Comparison of ENCODE assay signal across 12 mouse cellular contexts in genomic region chr4:64897935-64898334, GRCm38 (mm10).
"Had no signal": no experiment of that assay in that cellular context is flagged by ENCODE, and none has a peak within 500 bp of the region (broad histone marks: within the 10 kb centered on the region; RNA-seq: fewer than 3 reads in every experiment).

No protein-coding gene starts in this region.

- H3K36me3 ChIP-seq: kidney, embryonic 15.5 days; midbrain, embryonic 10.5 days; neural tube, embryonic 12.5 days; stomach, embryonic 15.5 days had no signal

- H3K4me3 ChIP-seq: kidney, embryonic 15.5 days; left cerebral cortex, adult 2 months; midbrain, embryonic 10.5 days; neural tube, embryonic 12.5 days; stomach, embryonic 15.5 days had no signal

- H3K27me3 ChIP-seq: kidney, embryonic 15.5 days; neural tube, embryonic 12.5 days; stomach, embryonic 15.5 days had no signal

- H3K4me2 ChIP-seq: kidney, embryonic 15.5 days; neural tube, embryonic 12.5 days; stomach, embryonic 15.5 days had no signal

- DNase-seq: kidney, adult 2 months; kidney, postnatal 14 days; lung, adult 18-20 months; midbrain, embryonic 14.5 days; retina, postnatal 1 day; right cerebral cortex, postnatal 14 days; thymus, postnatal 36 days had no signal
